Mouse (Mus musculus) splenic B cell, adult 2 months (primary cell): ENCODE measurements around the gene Minos1.

Experiments
- DNase-seq: peaks from one replicate; pipeline ENCODE4 v3.0.0-alpha.2; 2011; ENCODE audit warnings: low read depth, low spot score
- H3K27me3 ChIP-seq: 2 replicates; pipeline ENCODE4 v1.6.1; 2012; ENCODE audit warnings: mild to moderate bottlenecking, low read length, moderate library complexity, mixed read lengths; ENCODE audit not compliant: control insufficient read depth, poor library complexity, insufficient read depth, severe bottlenecking
- H3K36me3 ChIP-seq: 2 replicates; pipeline ENCODE4 v1.6.1; 2012; ENCODE audit warnings: mild to moderate bottlenecking, low read length, moderate library complexity, mixed read lengths; ENCODE audit not compliant: control insufficient read depth, poor library complexity, insufficient read depth, severe bottlenecking

Gene Minos1

GRCm38 (mm10) chr4:139130701-139131549, at the start of gene Minos1:
TSS of gene Minos1 (minus strand) at chr4:139131113.
- Histone ChIP-seq H3K36me3 (no peaks in the 10 kb centered on the region), H3K27me3 (no peaks in the 10 kb centered on the region)
- peak; percentile 98 for DNase-seq

GRCm38 (mm10) chr4:139179731-139180625, 49.1 kb upstream of the Minos1 start:
- Histone ChIP-seq H3K27me3 (no peaks in the 10 kb centered on the region), H3K36me3 (no peaks in the 10 kb centered on the region)
- DNase-seq = no peak

GRCm38 (mm10) chr4:139179218-139179617, 48.3 kb upstream of the Minos1 start:
- Histone ChIP-seq H3K27me3 (no peaks in the 10 kb centered on the region), H3K36me3 (no peaks in the 10 kb centered on the region)
- no peak for DNase-seq

- Histone ChIP-seq H3K36me3 (no peaks in the 10 kb centered on the region), H3K27me3 (no peaks in the 10 kb centered on the region)
- no peak for DNase-seq
Observed at GRCm38 (mm10) chr4:139178377-139178776, 47.5 kb upstream of the Minos1 start.

GRCm38 (mm10) chr4:139177921-139178320, 47.0 kb upstream of the Minos1 start:
- H3K27me3 ChIP-seq = no peaks in the 10 kb centered on the region
- no peaks in the 10 kb centered on the region for H3K36me3 ChIP-seq
- peak; percentile 40 for DNase-seq

- H3K36me3 ChIP-seq = no peaks in the 10 kb centered on the region
- H3K27me3 ChIP-seq = no peaks in the 10 kb centered on the region
- peak; percentile 32 for DNase-seq
Observed at GRCm38 (mm10) chr4:139176023-139176422, 45.1 kb upstream of the Minos1 start.

- no peak for DNase-seq
- Histone ChIP-seq H3K27me3 (no peaks in the 10 kb centered on the region), H3K36me3 (no peaks in the 10 kb centered on the region)
Observed at GRCm38 (mm10) chr4:139175061-139175971, 44.4 kb upstream of the Minos1 start.

GRCm38 (mm10) chr4:139169748-139170279, 38.9 kb upstream of the Minos1 start:
- no peak for DNase-seq
- no peaks in the 10 kb centered on the region for H3K36me3 ChIP-seq
- H3K27me3 ChIP-seq = no peaks in the 10 kb centered on the region

- peak; percentile 88 for DNase-seq
- H3K36me3 ChIP-seq = no peaks in the 10 kb centered on the region
- no peaks in the 10 kb centered on the region for H3K27me3 ChIP-seq
Observed at GRCm38 (mm10) chr4:139168985-139169747, 38.3 kb upstream of the Minos1 start.

GRCm38 (mm10) chr4:139167107-139167506, 36.2 kb upstream of the Minos1 start:
- H3K36me3 ChIP-seq = no peaks in the 10 kb centered on the region
- DNase-seq = no peak

GRCm38 (mm10) chr4:139166244-139166643, 35.3 kb upstream of the Minos1 start:
- no peaks in the 10 kb centered on the region for H3K36me3 ChIP-seq
- no peaks in the 10 kb centered on the region for H3K27me3 ChIP-seq
- peak; percentile 85 for DNase-seq

More at GRCm38 (mm10) chr4:139167107-139167506, 36.2 kb upstream of the Minos1 start:
- no peaks in the 10 kb centered on the region for H3K27me3 ChIP-seq

GRCm38 (mm10) chr4:139165259-139165658, 34.3 kb upstream of the Minos1 start:
- Histone ChIP-seq H3K36me3 (no peaks in the 10 kb centered on the region), H3K27me3 (no peaks in the 10 kb centered on the region)
- no peak for DNase-seq

- H3K36me3 ChIP-seq = no peaks in the 10 kb centered on the region
- H3K27me3 ChIP-seq = no peaks in the 10 kb centered on the region
- no peak for DNase-seq
Observed at GRCm38 (mm10) chr4:139164082-139164481, 33.2 kb upstream of the Minos1 start.
